Mouse (Mus musculus) heart, postnatal 25 days (tissue): Measurements from ENCODE around the gene Ntrk2. TPM values are rescaled to one million over a fixed set of nuclear protein-coding genes. Genes with fewer than 3 reads are reported as not detected.

Experiments
- DNase-seq: peaks from one replicate; pipeline ENCODE4 v3.0.0; 2022; ENCODE audit warnings: low spot score
- intact Hi-C: fragments of 180-260 bp; cut with DNase I; formaldehyde crosslinking; loops from one replicate; pipeline ENCODE4 v1.15.1; 2025
- total RNA-seq, 2 experiments: library from RNA; stranded (reverse); gene quantifications; 2 replicates each; pipeline ENCODE4 v1.2.3; 2021

Ntrk2 gene
- total RNA-seq, 2 experiments from 2014 or later, result 1.2 to 1.4 TPM

DNA sequence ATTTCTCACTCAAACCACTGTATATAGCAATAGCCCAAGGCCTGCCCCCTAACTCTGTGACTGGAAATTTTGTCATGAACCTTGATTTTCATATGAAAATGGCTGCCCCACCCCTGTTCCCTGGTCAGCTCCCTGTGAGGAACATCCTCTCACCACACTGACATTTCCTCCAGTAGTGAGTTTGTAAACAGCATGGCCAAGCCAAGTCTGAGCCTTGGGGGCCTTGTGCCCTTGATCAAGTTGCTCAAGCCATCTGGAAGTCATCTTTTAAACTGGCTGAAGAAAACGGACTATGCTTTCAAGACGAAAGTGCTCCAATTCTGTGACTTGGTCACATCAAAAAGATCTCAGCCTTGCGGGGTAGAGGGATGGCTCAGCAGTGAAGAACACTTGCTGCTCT lies 114.9 kb downstream of the Ntrk2 start:
- no peak for DNase-seq
- intact Hi-C loops, result no loop called here

DNA sequence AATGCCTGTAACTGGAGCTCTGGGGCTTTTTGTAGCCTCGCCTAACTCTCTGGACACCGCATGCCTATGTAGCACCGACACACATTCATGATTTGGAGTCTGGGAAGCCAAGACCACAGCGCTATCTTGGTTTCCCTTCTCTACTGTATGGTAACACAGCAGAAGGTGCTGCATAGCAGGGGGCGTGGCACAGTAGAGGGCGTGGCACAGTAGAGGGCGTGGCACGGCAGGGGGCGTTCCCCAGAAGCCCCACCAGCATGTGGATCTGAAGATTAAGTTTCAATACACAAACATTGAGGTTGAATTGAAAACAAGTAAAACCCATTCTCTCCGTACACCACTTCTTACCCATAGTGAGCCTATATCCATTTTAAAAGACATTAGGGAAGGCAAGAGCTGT lies 115.3 kb downstream of the Ntrk2 start:
- intact Hi-C loops, result no loop called here
- DNase-seq, result no peak

DNA sequence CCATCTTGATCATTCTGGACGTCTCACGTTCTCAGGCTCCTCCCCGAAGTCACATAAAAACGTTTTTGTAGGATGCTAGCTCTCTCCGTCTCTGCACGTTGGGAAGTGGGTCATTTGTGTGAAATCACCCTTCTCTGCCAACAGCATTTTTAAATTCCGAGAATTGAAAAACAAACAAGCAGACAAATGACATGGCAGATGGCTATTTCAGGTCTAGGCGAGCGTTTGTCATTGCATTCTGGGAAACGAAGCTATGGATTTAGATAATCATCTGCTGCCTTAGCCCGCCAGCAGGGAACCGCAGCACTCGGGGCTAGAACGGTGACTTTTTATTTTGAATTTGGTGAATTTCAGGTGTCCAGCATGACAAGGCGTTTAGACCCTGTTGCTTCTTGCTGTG lies 115.8 kb downstream of the Ntrk2 start:
- DNase-seq, result no peak
- intact Hi-C loops, result no loop called here

DNA sequence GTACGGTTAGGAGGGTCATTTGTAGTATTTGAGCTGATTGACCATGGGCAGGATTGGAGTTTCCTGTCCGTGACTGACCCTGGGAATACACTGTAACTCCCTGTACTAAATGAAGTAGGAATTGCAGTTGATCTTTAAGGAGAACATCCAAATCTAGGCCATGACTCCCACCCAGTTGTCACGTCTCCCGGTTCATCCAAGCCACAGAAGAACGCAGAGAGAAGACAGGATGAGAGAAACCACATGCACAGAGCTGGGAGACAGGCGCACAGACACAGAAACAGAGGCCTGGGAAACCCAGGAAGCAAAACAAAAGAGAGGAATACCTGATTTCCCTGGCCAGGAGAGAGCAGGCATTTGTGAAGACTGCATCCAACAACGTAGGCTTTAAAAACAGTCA lies 117.1 kb downstream of the Ntrk2 start:
- DNase-seq, result no peak
- intact Hi-C loops, result no loop called here

DNA sequence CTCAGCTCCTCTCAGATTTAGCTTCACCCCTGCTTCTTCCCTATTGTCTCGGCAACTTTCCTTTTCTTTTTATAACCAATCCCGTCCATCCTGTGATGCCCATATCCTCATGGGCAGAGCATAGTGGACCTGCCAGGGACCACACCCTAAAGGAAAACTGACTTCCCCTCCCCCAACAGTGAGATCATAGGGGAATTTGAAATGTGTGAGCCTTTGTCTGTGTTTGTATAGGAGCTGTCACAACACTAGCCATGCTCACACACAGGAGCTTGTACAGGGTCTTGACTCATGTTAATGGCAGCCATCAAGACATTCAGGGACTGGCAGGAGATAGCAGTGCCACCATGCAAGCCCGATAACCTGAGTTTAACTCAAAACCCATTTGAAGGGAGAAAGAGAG lies 118.1 kb downstream of the Ntrk2 start:
- intact Hi-C loops, result no loop called here
- no peak for DNase-seq

DNA sequence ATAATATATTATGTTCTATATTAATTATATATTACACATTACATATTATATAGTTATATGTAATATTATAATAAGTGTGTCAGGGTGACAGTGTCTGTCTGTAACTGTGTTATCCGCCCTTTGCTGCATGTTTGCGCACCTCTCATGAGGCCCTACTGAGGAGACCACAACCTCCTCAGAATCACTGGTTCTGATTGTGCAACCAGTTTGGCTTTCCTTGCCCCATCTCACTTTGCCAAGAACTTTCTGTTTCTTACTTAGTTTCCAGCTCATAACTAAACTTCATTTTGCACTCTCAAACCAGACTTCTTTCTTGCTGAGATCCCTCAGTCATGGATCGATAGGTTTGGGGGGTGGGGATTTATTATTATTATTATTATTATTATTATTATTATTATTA lies 120.8 kb downstream of the Ntrk2 start:
- DNase-seq, result no peak
- intact Hi-C loops, result no loop called here

DNA sequence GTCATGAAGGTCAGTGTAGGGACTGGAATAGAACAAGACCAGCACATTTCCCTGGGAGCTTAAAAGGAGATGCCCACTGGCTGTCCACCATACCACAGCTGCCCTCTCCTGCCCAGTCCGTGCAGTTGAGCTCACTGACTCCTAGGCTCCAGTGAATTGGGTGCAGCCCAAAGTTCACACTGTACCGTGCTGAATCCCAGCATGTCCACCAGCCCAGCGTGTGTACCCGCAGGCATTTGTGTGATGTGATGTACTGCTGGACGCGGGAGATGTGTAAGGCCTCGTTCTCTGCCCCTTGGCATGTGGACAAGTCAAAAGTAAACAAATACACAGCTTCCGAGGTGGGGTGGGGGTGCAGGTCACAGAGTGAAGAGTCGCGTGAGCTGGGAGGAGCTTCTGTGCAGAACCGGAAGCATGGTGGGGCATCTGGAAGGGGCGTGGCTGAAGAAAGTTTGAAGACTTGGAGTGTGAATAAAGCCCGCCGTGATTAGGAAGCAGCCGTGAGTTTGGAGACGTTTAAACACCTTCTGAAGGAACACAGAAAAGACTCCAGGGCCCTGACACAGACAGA lies 121.4 kb downstream of the Ntrk2 start:
- DNase-seq, result no peak
- intact Hi-C loops, result no loop called here

DNA sequence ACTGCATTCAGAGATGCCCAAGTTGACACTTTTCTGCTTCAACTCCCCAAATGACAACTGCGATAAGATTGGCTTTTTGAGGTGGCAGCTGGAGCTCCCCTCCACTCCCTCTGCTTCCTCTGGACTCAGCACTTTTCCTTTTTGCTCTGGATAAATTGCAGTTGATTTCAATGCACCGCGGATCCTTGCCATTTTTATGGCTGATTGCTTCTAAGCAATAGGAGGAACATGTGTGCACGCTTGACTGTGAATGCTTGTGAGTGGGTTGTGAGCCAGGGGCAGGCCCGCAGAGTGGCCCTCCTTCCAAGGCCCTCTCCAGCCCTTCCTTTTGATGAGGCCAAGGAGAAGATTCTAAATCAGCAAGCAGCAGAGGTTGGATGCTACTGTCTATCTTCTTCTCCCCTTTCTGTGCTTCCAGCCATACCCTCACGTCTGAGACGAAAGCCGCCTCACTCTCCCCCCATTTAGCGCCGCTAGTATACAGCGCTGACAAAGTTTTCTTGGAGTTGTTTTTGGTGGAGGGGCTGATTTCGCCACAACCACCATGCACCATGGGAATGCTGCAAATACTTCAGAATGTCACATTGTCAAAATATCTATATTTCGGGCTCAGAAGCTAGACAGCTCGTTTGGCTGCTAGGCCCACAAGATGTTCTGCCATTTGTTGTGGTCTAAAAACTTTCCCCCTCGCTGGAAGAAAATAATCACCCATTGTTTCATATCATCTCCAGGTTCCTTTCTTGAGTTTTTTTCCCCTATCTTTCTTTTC lies 122.5 kb downstream of the Ntrk2 start:
- intact Hi-C loops, result no loop called here
- no peak for DNase-seq

DNA sequence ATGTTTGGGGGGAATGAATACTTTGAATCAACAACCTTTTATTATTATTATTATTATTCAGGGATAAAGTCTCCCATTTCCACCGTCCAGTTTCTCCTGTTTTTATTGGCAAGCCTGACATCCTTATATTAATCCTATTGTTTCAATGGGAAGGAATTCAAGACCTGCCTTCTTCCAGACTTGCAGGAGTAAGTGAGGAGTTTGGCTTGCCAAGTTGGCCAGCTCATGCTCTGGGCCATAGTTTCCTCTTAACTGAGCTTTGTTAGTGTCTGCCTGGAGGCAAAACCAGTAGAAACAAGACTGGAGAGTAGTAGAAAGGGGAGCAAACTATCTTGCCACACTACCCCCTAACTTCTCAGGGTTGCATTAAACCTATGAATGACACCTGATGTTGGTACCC lies 123.8 kb downstream of the Ntrk2 start:
- intact Hi-C loops, result no loop called here

DNA sequence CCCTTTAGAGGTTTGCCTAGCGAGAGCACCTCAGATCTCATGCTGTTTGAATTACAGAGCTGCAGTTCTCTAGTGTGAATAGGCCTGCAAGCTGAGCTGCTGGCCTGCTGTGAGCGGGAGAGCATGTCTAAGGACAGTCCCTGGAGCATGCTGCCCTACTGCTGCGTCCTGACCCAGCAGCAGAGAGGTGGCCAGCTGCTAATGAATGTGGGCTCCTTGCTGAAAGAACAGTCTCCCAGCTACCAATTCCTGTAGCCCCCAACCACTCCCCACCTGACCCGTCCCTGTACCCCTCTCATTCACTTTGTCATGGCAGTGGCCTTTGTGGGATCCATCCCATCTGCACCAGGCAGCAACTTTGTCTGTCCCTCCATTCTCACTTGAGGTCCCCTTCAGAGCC lies 126.8 kb downstream of the Ntrk2 start:
- no peak for DNase-seq
- intact Hi-C loops, result no loop called here

More for the DNA sequence above, 123.8 kb downstream of the Ntrk2 start:
- DNase-seq, result no peak

DNA sequence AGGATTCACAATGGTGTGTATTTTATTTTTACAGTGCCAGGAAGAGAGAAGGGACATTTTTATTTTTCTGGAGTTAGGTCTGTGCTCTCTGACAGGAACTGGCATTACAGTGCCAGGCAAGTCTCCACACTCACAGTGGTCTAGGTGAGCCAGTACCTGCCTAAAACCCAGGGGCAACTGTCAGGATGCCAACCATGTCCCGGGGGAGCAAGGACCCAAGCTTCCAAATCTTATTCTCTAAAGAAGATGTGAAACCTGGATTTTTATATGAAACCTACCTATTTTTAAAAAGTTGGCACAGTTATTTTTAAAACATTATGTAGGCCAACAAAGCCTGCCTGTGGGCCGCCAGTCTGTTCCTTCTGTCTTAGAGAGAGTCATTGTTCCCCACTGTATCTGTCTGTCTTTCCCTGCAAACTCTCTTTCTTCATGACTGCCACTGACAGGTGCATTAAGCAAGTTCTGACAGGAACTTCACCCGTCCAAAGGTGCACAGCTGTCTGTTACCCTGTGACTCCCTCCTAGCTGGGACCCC lies 128.3 kb downstream of the Ntrk2 start:
- DNase-seq, result no peak
- intact Hi-C loops, result no loop called here

DNA sequence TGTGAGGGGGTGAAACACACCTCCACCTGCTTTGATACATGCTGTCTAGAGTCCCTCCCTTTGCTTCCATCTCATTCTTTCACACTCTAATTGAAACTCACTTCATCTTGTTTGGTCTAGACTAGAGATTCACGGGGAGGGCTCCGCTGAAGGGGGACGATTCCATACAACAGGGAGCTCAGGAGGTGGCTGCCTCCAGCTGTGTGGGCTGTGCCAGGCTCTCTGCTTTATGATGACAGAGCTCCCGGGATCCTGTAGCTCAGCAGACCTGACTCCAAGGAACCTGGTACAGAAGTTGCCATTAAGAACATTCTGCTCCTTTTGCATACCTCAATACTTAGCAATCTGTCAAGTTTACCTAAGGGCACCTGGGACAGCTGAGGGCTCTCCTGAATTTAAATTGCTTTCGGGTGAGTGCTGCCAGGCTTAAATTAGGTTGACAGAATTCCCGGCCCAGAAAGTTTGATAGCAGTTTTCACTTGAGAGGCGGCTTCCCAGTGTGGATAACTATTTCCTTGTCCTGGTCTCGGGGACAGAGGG lies 129.7 kb downstream of the Ntrk2 start:
- intact Hi-C loops, result no loop called here
- no peak for DNase-seq

DNA sequence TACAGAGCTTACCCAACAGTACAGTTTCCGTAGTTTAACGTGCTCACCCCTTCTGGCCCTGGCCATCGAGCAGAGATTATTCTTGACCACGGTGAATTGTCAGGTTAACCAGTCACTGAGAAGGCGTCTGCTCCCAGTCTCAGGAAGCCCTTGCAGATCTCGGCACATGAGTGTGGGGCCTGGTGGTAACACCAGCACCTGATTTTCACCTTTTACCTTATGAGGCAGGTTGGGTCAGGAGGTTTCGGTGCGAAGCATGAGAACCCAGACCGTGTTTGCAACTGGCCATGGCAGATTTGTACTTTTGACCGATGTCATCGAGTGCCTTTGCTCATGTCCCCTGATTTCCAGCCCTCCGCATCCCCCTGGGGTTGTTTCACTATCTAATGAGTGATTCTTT lies 131.5 kb downstream of the Ntrk2 start:
- DNase-seq, result no peak
- intact Hi-C loops, result no loop called here

DNA sequence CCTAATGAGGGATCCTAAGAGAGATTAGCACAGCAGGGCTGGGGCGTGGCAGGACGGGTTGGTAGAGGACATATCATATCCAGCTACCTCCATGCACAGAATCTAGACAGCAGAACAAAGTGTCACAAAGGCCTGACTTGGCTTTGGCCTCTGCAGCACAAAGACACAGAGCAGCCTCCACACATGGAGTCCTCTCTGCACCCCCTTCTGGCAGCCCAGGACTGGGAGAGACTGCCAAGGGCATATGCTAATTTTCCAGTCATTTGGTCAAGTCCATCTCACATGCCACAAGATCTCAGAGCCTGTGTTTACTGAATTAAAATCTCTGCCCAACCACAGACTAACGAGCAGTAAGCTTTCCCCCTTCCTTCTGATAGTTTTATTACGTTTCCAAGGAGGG lies 132.1 kb downstream of the Ntrk2 start:
- no peak for DNase-seq
- intact Hi-C loops, result no loop called here

DNA sequence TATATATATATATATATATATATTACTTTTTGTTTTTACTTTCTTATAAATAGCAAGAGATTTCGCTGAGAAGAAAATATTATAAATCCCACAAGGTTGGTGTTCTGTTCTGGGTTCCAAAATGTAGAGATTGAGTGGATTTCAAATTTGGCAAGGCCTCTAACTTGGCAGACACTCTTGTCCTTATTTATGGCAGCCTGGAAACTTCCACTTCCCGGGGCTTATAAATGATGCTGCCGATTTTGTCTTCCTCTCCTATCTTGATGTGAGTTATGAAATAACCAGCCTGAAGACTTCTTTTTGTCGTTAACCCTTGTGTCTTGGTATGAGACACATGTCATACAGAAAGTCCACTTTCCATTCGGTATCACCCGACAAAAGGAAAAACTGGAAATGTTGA lies 133.8 kb downstream of the Ntrk2 start:
- no peak for DNase-seq
- intact Hi-C loops, result no loop called here

DNA sequence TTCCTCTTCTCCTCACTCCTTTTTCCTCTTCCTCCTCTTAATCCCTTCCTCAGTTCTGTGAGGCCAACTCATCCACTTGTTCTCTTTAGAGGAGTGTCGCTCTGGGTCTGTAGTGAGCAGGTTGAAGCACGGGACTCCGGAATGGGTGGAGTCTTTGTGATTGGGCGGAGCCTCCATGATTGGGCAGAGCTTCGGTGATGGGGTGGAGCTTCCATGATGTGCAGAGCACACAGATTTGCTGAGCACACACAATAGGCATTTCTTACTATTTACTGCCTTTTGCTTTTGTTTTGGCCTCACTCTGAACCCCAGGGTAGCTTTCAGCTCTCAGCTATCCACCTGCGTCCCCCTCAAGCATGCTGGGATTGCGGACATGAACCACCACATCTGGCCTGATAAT lies 134.4 kb downstream of the Ntrk2 start:
- intact Hi-C loops, result no loop called here
- DNase-seq, result no peak

DNA sequence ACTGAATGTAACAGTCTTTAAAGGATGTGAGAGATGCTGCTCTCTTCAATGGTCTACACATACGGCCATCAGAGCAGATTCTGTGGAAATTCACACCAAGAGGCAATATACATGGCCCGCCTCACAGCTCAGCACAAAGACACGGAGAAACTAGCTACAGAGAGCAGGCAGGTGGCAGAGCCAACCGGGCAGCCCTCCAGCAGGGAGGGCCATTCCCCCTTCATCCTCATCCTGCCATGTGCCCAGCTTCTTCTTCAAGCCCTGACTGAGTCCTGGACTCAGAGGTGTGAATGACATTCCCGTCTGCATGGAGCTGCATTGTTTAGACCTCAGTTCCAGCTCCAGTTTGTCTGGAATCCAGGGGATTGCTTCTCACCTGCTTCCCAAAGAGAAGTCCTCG lies 139.4 kb downstream of the Ntrk2 start:
- intact Hi-C loops, result no loop called here
- no peak for DNase-seq

DNA sequence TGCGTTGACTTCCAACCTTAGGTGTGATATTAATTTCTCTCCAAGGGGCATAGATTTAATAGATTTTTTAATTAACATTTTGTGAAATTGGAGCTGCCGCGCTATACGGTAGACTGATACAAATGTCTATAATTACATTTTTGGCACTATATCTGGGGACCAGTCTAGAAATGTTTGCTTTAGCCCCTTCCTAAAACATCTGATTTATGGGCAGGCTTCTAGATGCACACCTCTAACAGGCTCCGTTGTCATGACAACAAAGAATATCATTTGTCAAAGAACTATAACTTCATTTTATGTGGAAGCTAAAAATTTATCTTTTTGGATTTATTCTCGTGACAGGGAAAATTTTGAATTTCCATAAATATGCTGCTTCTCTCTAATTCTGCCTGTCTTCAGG lies 140.2 kb downstream of the Ntrk2 start:
- intact Hi-C loops, result no loop called here
- no peak for DNase-seq

DNA sequence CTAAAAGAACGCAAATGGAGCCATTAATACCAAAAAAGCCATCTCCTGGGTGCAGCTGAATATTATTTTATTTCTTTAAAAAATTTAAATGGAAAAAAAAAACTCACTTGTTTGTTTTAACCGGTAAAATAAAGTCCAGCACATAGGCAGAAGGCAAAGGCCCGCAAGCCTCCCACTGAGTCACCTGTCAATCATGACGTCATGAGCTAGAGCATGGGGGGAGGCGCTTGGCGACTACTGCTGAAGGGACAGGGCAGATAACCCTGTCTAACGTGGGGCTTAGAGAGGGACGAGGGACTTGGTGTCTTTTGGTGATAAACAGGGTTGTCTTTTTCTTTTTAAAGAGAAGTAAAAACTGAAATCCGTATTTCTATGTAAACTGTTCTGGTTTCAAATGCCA lies 140.7 kb downstream of the Ntrk2 start:
- intact Hi-C loops, result no loop called here
- DNase-seq, result no peak

DNA sequence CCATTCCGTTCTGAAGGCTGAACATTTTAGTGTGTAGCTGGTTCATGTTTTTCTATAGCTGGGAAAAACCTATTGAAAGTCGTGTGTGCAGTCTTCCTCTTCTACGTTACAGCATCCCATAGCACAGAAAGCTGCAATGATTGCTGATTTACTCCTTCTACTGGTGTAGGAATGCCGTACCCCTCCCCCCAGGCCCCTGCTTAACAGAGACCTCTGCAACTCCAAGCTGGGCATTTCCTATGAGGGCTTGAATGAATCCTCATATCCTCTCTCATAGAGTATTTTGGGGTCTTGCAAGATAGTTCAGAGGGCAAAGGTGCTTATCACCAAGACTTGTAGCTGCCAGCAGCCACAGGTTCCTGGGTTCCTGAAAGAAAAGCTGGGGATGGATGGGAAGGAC lies 148.0 kb downstream of the Ntrk2 start:
- DNase-seq, result no peak
- intact Hi-C loops, result no loop called here

DNA sequence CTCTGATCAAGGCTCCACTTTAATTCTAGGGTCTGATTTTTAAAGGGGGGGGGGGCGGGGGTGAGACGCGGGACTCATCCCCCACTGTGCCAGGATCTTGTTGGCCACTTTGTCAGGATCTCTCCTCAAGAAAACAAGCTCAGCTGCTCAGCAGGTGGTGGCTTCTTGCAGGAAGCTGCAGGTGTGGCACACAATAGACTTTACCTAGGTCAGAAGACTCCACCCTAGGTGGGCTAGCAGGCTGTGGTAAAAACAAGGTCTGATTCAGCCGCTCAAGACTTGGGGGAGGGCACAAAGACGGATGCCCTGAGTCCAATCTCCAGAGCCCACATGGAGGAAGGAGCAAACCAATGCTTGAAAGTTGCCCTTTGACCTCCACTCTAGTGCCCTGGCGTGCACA lies 148.4 kb downstream of the Ntrk2 start:
- DNase-seq, result no peak
- intact Hi-C loops, result no loop called here
